Mouse (Mus musculus) G1E (cell line): ENCODE data around the gene Enpp1.

ENCODE experiments used
- CTCF ChIP-seq: IDR thresholded peaks from 2 replicates; pipeline ENCODE4 v1.5.1; 2012; ENCODE audit warnings: low read depth, low read length, inconsistent platforms, mixed read lengths
- GATA1 ChIP-seq: IDR thresholded peaks from 2 replicates; pipeline ENCODE4 v1.6.1; 2012; ENCODE audit warnings: borderline replicate concordance, low read length, inconsistent platforms, mixed read lengths
- GATA2 ChIP-seq: IDR thresholded peaks from 2 replicates; pipeline ENCODE4 v1.6.1; 2012; ENCODE audit warnings: low read depth, low read length, inconsistent platforms, borderline replicate concordance
- POLR2AphosphoS5 ChIP-seq: IDR thresholded peaks from 2 replicates; pipeline ENCODE4 v1.6.1; 2012; ENCODE audit warnings: low read depth, low read length, inconsistent platforms; ENCODE audit not compliant: insufficient replicate concordance

DNA sequence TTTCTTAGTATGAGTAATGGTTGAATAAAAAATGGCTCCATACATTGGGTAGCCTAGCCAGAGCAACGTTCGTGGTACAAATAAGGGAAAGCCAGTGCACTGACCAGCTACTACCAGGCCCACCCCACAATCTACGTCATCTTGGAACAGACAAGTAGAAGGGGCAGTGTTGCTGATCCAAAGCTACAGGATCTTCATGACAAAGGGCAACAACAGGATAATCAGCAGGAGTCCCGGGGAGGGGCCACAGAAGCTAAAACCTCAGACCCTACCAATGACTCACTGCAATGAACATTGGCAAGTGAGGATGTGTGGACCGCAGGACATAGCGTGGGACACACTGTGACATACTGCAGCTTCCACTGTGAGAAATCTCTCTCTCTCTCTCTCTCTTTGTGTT is 96.2 kb downstream of the Enpp1 start:
- TF ChIP-seq CTCF = no peak
- TF ChIP-seq GATA1 = no peak
- no peak for TF ChIP-seq POLR2AphosphoS5
- TF ChIP-seq GATA2 = no peak
